Mouse (Mus musculus): ENCODE results near the gene Nop9. TPM values are rescaled to one million over a fixed set of nuclear protein-coding genes. Genes with fewer than 3 reads are reported as not detected.

Gene Nop9
- total and polyA plus RNA-seq, 3 experiments, result 38.5 to 92.1 (median 89.1) TPM

GRCm38 (mm10) chr14:55776711-55777110, 31.2 kb downstream of the Nop9 start:
- Histone ChIP-seq H3K4me3 (replicated peaks in 1 of 3; ENCODE audit: low read depth in 2 of 3, low read length in 2 of 3, poor library complexity in 1 of 3) (no peak overlapping the region), H3K79me2 (replicated peaks; ENCODE audit: control insufficient read depth, extremely low read depth, insufficient read depth, poor library complexity, severe bottlenecking) (no peaks in the 10 kb centered on the region), H3K9ac (ENCODE audit: insufficient read depth, low read depth) (no peak overlapping the region), H3K4me1 (ENCODE audit: control insufficient read depth in 1 of 2, insufficient read depth in 2 of 2) (peaks cover 0 to 8% of the 10 kb centered on the region in 2 experiments; a peak in 1 of 4 replicates), H3K4me2 (ENCODE audit: insufficient read depth, low read depth, poor library complexity, severe bottlenecking) (no peak overlapping the region), H3K27me3 (replicated peaks) (peaks cover 63% of the 10 kb centered on the region), H3K36me3 (replicated peaks in 1 of 2; ENCODE audit: control insufficient read depth in 1 of 2, insufficient read depth in 1 of 2, low read length in 1 of 2) (no peaks in the 10 kb centered on the region), H3K27ac (ENCODE audit: insufficient read depth, low read depth) (no peak overlapping the region), H3K9me3 (replicated peaks; ENCODE audit: low read length) (no peaks in the 10 kb centered on the region)
- DNase-seq (ENCODE audit: extremely low read depth), result no peak
- TF ChIP-seq MAFK (IDR thresholded peaks at IDR 0.05; ENCODE audit: insufficient replicate concordance, low read length), result no peak
- TF ChIP-seq USF1 (IDR thresholded peaks at IDR 0.05; ENCODE audit: low read depth, low read length), result no peak
- TF ChIP-seq ZKSCAN1 (IDR thresholded peaks at IDR 0.05; ENCODE audit: borderline replicate concordance, low read depth, low read length), result no peak
- TF ChIP-seq POLR2AphosphoS2 (IDR thresholded peaks at IDR 0.05; ENCODE audit: low read depth, low read length), result no peak
- TF ChIP-seq EP300 (IDR thresholded peaks at IDR 0.05; ENCODE audit: low read length), result no peak
- no peak for TF ChIP-seq CTCF (conservative IDR thresholded peaks at IDR 0.05 in 1 of 2, IDR thresholded peaks at IDR 0.05 in 1 of 2; ENCODE audit: low read depth in 2 of 2, low read length in 2 of 2)
- TF ChIP-seq MEF2A (IDR thresholded peaks at IDR 0.05; ENCODE audit: borderline replicate concordance, low read depth, low read length), result no peak
- TF ChIP-seq ZMIZ1 (IDR thresholded peaks at IDR 0.05; ENCODE audit: low read depth, low read length), result no peak
- no peak for TF ChIP-seq E2F4 (IDR thresholded peaks at IDR 0.05; ENCODE audit: insufficient replicate concordance, low read depth, low read length)
- no peak for TF ChIP-seq KAT2A (IDR thresholded peaks at IDR 0.05; ENCODE audit: insufficient replicate concordance, low read length)
- no peak for TF ChIP-seq GABPA (IDR thresholded peaks at IDR 0.05; ENCODE audit: insufficient replicate concordance, low read depth, low read length)
- TF ChIP-seq USF2 (conservative IDR thresholded peaks at IDR 0.05; ENCODE audit: low read depth, low read length), result no peak
- TF ChIP-seq POLR2A (IDR thresholded peaks at IDR 0.05; ENCODE audit: low read depth, low read length), result no peak
- no peak for TF ChIP-seq IRF4 (IDR thresholded peaks at IDR 0.05; ENCODE audit: low read depth, low read length)
- TF ChIP-seq UBTF (IDR thresholded peaks at IDR 0.05; ENCODE audit: low read depth, low read length), result no peak
- TF ChIP-seq ZNF384 (IDR thresholded peaks at IDR 0.05; ENCODE audit: low read depth, low read length), result no peak
- no peak for TF ChIP-seq TBP (conservative IDR thresholded peaks at IDR 0.05; ENCODE audit: low read depth, low read length)
- no peak for TF ChIP-seq CHD2 (IDR thresholded peaks at IDR 0.05; ENCODE audit: low read length)
- no peak for TF ChIP-seq MXI1 (IDR thresholded peaks at IDR 0.05; ENCODE audit: low read depth, low read length)
- dilution Hi-C loops (cut with MboI; ENCODE audit: extremely low pct_ligation_motif_present, extremely low pct_unique_long_range_greater_than_20kb, low sequenced_read_pairs) (no loop called here), in situ Hi-C loops (cut with MboI; ENCODE audit: low pct_ligation_motif_present, low pct_unique_long_range_greater_than_20kb, low sequenced_read_pairs) (no loop called here)

- Histone ChIP-seq H3K9me3 (replicated peaks; ENCODE audit: low read length) (no peaks in the 10 kb centered on the region), H3K27me3 (replicated peaks) (peaks cover 59% of the 10 kb centered on the region), H3K79me2 (replicated peaks; ENCODE audit: control insufficient read depth, extremely low read depth, insufficient read depth, poor library complexity, severe bottlenecking) (no peaks in the 10 kb centered on the region), H3K27ac (ENCODE audit: insufficient read depth, low read depth) (no peak overlapping the region), H3K36me3 (replicated peaks in 1 of 2; ENCODE audit: control insufficient read depth in 1 of 2, insufficient read depth in 1 of 2, low read length in 1 of 2) (no peaks in the 10 kb centered on the region), H3K4me3 (replicated peaks in 1 of 3; ENCODE audit: low read depth in 2 of 3, low read length in 2 of 3, poor library complexity in 1 of 3) (no peak overlapping the region), H3K9ac (ENCODE audit: insufficient read depth, low read depth) (no peak overlapping the region), H3K4me1 (ENCODE audit: control insufficient read depth in 1 of 2, insufficient read depth in 2 of 2) (peaks cover 0 to 8% of the 10 kb centered on the region in 2 experiments; a peak in 1 of 4 replicates), H3K4me2 (ENCODE audit: insufficient read depth, low read depth, poor library complexity, severe bottlenecking) (no peak overlapping the region)
- TF ChIP-seq SMC3 (IDR thresholded peaks at IDR 0.05; ENCODE audit: low read depth, low read length) (no peak), HCFC1 (IDR thresholded peaks at IDR 0.05; ENCODE audit: low read depth, low read length) (no peak), NELFE (IDR thresholded peaks at IDR 0.05; ENCODE audit: low read depth, low read length) (no peak), BHLHE40 (IDR thresholded peaks at IDR 0.05; ENCODE audit: low read depth, low read length) (no peak), POLR2A (IDR thresholded peaks at IDR 0.05; ENCODE audit: low read depth, low read length) (no peak), ELF1 (IDR thresholded peaks at IDR 0.05; ENCODE audit: low read depth, low read length) (no peak), MAZ (IDR thresholded peaks at IDR 0.05; ENCODE audit: low read depth, low read length) (no peak), E2F4 (IDR thresholded peaks at IDR 0.05; ENCODE audit: insufficient replicate concordance, low read depth, low read length) (no peak), NRF1 (IDR thresholded peaks at IDR 0.05; ENCODE audit: low read depth, low read length) (no peak), MAX (IDR thresholded peaks at IDR 0.05; ENCODE audit: low read length) (no peak), TBP (conservative IDR thresholded peaks at IDR 0.05; ENCODE audit: low read depth, low read length) (no peak), POLR2AphosphoS2 (IDR thresholded peaks at IDR 0.05; ENCODE audit: low read depth, low read length) (no peak)
- in situ Hi-C loops (cut with MboI; ENCODE audit: low pct_ligation_motif_present, low pct_unique_long_range_greater_than_20kb, low sequenced_read_pairs), result no loop called here
- dilution Hi-C loops (cut with MboI; ENCODE audit: extremely low pct_ligation_motif_present, extremely low pct_unique_long_range_greater_than_20kb, low sequenced_read_pairs), result no loop called here
- no peak for DNase-seq (ENCODE audit: extremely low read depth)
These were observed 31.7 kb downstream of the Nop9 start for GRCm38 (mm10) chr14:55777176-55777575.
